Mouse (Mus musculus) right cerebral cortex, postnatal 10 days (tissue): ENCODE measurements around the gene Gm3409.
"Not testable (repeated sequence)": the region's sequence is repeated elsewhere in the genome, so short reads cannot be mapped to it uniquely, and the experiment has no call there.

Experiments
- DNase-seq, 2 experiments: peaks; one replicate each; pipeline ENCODE4 v3.0.0; 2021; ENCODE audit warnings: low spot score in 2 of 2

Gene Gm3409

GRCm38 (mm10) chr5:146537347-146537746 is at the start of gene Gm3409:
Gm3409 (plus strand) TSS chr5:146537647.
- not testable (repeated sequence) for DNase-seq

- peak in 1 of 2 experiments; percentile 41 for DNase-seq
Observed at GRCm38 (mm10) chr5:146488959-146489358, 48.5 kb upstream of the Gm3409 start.

GRCm38 (mm10) chr5:146491063-146491462 is 46.4 kb upstream of the Gm3409 start, which contains the start of gene Gm6370:
Gm6370 (plus strand) TSS chr5:146491363.
- not testable (repeated sequence) for DNase-seq

GRCm38 (mm10) chr5:146502099-146502498 is 35.3 kb upstream of the Gm3409 start, which contains the start of gene 4930449I24Rik:
4930449I24Rik (plus strand) TSS chr5:146502399.
- not testable (repeated sequence) for DNase-seq

- not testable (repeated sequence) for DNase-seq
Observed at GRCm38 (mm10) chr5:146513823-146514222, 23.6 kb upstream of the Gm3409 start, which contains the start of gene Gm3402. Gm3402 (plus strand) TSS chr5:146514123.

GRCm38 (mm10) chr5:146525501-146525900 is 11.9 kb upstream of the Gm3409 start, which contains the start of gene Gm3404:
Gm3404 (plus strand) TSS chr5:146525801.
- DNase-seq: not testable (repeated sequence)

GRCm38 (mm10) chr5:146555836-146556235 is 18.4 kb downstream of the Gm3409 start, which contains the start of gene Gm3415:
Gm3415 (plus strand) TSS chr5:146556136.
- DNase-seq: not testable (repeated sequence)

- no peak for DNase-seq
Observed at GRCm38 (mm10) chr5:146564259-146564658, 26.8 kb downstream of the Gm3409 start.

GRCm38 (mm10) chr5:146567054-146567453 is 29.6 kb downstream of the Gm3409 start:
- peak in 1 of 2 experiments; percentile 33 for DNase-seq

GRCm38 (mm10) chr5:146570179-146570578 is 32.7 kb downstream of the Gm3409 start:
- DNase-seq: not testable (repeated sequence)

- DNase-seq: peak; percentile 86 to 88
Observed at GRCm38 (mm10) chr5:146571830-146572734, 34.6 kb downstream of the Gm3409 start.

GRCm38 (mm10) chr5:146572735-146573042 is 35.2 kb downstream of the Gm3409 start:
- DNase-seq: not testable (repeated sequence)

GRCm38 (mm10) chr5:146576668-146577067 is 39.2 kb downstream of the Gm3409 start:
- DNase-seq: no peak

GRCm38 (mm10) chr5:146584156-146584477 is 46.7 kb downstream of the Gm3409 start:
- DNase-seq: peak in 1 of 2 experiments; percentile 46

GRCm38 (mm10) chr5:146584478-146585306 is 47.2 kb downstream of the Gm3409 start, which contains the start of gene Gpr12:
Gpr12 (minus strand) TSS chr5:146585239.
- peak; percentile 66 to 72 for DNase-seq

GRCm38 (mm10) chr5:146585307-146585651 is 47.8 kb downstream of the Gm3409 start:
- DNase-seq: no peak

GRCm38 (mm10) chr5:146586357-146587070 is 49.1 kb downstream of the Gm3409 start:
- no peak for DNase-seq
